Mouse (Mus musculus) CH12.LX (cell line): Measurements from ENCODE around the gene Slc44a1. TPM values are rescaled to one million over a fixed set of nuclear protein-coding genes. Genes with fewer than 3 reads are reported as not detected.

Experiments
- DNase-seq: peaks from one replicate; pipeline ENCODE4 v3.0.0-alpha.2; 2013; ENCODE audit errors: extremely low read depth
- H3K27ac ChIP-seq: 2 replicates; pipeline ENCODE4 v1.5.1; 2012; ENCODE audit warnings: low read depth, mild to moderate bottlenecking, control low read depth, moderate library complexity; ENCODE audit not compliant: insufficient read depth
- H3K27me3 ChIP-seq: replicated peaks from 2 replicates; pipeline ENCODE3; 2012; ENCODE audit warnings: inconsistent platforms
- H3K36me3 ChIP-seq, 2 experiments: replicated peaks in 1 of 2; 2 replicates each; pipeline versions ENCODE3 to v1.6.1; 2012; ENCODE audit warnings: inconsistent platforms in 1 of 2, low read length in 1 of 2, mild to moderate bottlenecking in 1 of 2, mixed read lengths in 1 of 2, moderate library complexity in 1 of 2; ENCODE audit not compliant: control insufficient read depth in 1 of 2, insufficient read depth in 1 of 2
- H3K4me1 ChIP-seq, 2 experiments: 2 replicates each; pipeline ENCODE4 v1.6.1; 2012; ENCODE audit warnings: inconsistent platforms in 1 of 2, moderate library complexity in 1 of 2; ENCODE audit not compliant: insufficient read depth in 2 of 2, control insufficient read depth in 1 of 2
- H3K4me2 ChIP-seq: 2 replicates; pipeline ENCODE4 v1.6.1; 2012; ENCODE audit warnings: low read depth, mild to moderate bottlenecking, control low read depth; ENCODE audit not compliant: poor library complexity, insufficient read depth, severe bottlenecking
- H3K4me3 ChIP-seq, 3 experiments: fragments of 150-350 bp in 1 of 3; sonication (generic) in 1 of 3; replicated peaks in 1 of 3; 2 replicates each; pipeline versions ENCODE3 to v1.5.1; 2011 to 2012; ENCODE audit warnings: low read depth in 2 of 3, low read length in 2 of 3, mild to moderate bottlenecking in 2 of 3, moderate library complexity in 2 of 3, control low read depth in 1 of 3, improper control_type of control experiment in 1 of 3, inconsistent platforms in 1 of 3, mixed read lengths in 1 of 3; ENCODE audit not compliant: poor library complexity in 1 of 3
- H3K79me2 ChIP-seq: replicated peaks from 2 replicates; pipeline ENCODE4 v1.6.1; 2012; ENCODE audit warnings: mild to moderate bottlenecking, moderate library complexity; ENCODE audit not compliant: control insufficient read depth, poor library complexity, insufficient read depth, severe bottlenecking; ENCODE audit errors: extremely low read depth
- H3K9ac ChIP-seq: 2 replicates; pipeline ENCODE4 v1.6.1; 2012; ENCODE audit warnings: low read depth, mild to moderate bottlenecking, control low read depth, moderate library complexity; ENCODE audit not compliant: insufficient read depth
- H3K9me3 ChIP-seq: replicated peaks from 2 replicates; pipeline ENCODE3; 2012; ENCODE audit warnings: low read length, inconsistent platforms, mixed read lengths
- CHD2 ChIP-seq: IDR thresholded peaks from 2 replicates; pipeline ENCODE4 v1.6.1; 2011; ENCODE audit warnings: low read length, improper control_type of control experiment
- ELF1 ChIP-seq: IDR thresholded peaks from 2 replicates; pipeline ENCODE4 v1.6.1; 2014; ENCODE audit warnings: low read depth, mild to moderate bottlenecking, inconsistent platforms, low read length, improper control_type of control experiment
- ETS1 ChIP-seq: conservative IDR thresholded peaks from 2 replicates; pipeline ENCODE4 v1.6.1; 2012; ENCODE audit warnings: low read depth, mild to moderate bottlenecking, inconsistent platforms, low read length, improper control_type of control experiment, moderate library complexity
- HCFC1 ChIP-seq: IDR thresholded peaks from 2 replicates; pipeline ENCODE4 v1.6.1; 2012; ENCODE audit warnings: low read depth, mild to moderate bottlenecking, inconsistent platforms, low read length, improper control_type of control experiment
- IRF4 ChIP-seq: IDR thresholded peaks from 2 replicates; pipeline ENCODE4 v1.6.1; 2014; ENCODE audit warnings: low read depth, mild to moderate bottlenecking, inconsistent platforms, low read length, improper control_type of control experiment
- KAT2A ChIP-seq: IDR thresholded peaks from 2 replicates; pipeline ENCODE4 v1.6.1; 2012; ENCODE audit warnings: low read length, improper control_type of control experiment, inconsistent platforms; ENCODE audit not compliant: insufficient replicate concordance
- MEF2A ChIP-seq: IDR thresholded peaks from 2 replicates; pipeline ENCODE4 v1.6.1; 2014; ENCODE audit warnings: low read depth, mild to moderate bottlenecking, inconsistent platforms, low read length, improper control_type of control experiment, borderline replicate concordance
- NELFE ChIP-seq: IDR thresholded peaks from 2 replicates; pipeline ENCODE4 v1.6.1; 2011; ENCODE audit warnings: low read depth, low read length, improper control_type of control experiment
- NRF1 ChIP-seq: IDR thresholded peaks from 2 replicates; pipeline ENCODE4 v1.6.1; 2014; ENCODE audit warnings: low read depth, mild to moderate bottlenecking, inconsistent platforms, low read length, improper control_type of control experiment, moderate library complexity
- POLR2A ChIP-seq: IDR thresholded peaks from 2 replicates; pipeline ENCODE4 v1.6.1; 2011; ENCODE audit warnings: low read depth, mild to moderate bottlenecking, improper control_type of control experiment, low read length
- RAD21 ChIP-seq: IDR thresholded peaks from 2 replicates; pipeline ENCODE4 v1.6.1; 2011; ENCODE audit warnings: low read depth, mild to moderate bottlenecking, low read length, improper control_type of control experiment, moderate library complexity
- SIN3A ChIP-seq: IDR thresholded peaks from 2 replicates; pipeline ENCODE4 v1.6.1; 2012; ENCODE audit warnings: low read length, improper control_type of control experiment, inconsistent platforms
- TCF12 ChIP-seq: IDR thresholded peaks from 2 replicates; pipeline ENCODE4 v1.6.1; 2014; ENCODE audit warnings: low read depth, mild to moderate bottlenecking, inconsistent platforms, low read length, improper control_type of control experiment
- UBTF ChIP-seq: IDR thresholded peaks from 2 replicates; pipeline ENCODE4 v1.6.1; 2012; ENCODE audit warnings: low read depth, mild to moderate bottlenecking, inconsistent platforms, low read length, improper control_type of control experiment, moderate library complexity
- USF1 ChIP-seq: IDR thresholded peaks from 2 replicates; pipeline ENCODE4 v1.6.1; 2014; ENCODE audit warnings: low read depth, mild to moderate bottlenecking, inconsistent platforms, low read length, improper control_type of control experiment
- ZC3H11A ChIP-seq: IDR thresholded peaks from 2 replicates; pipeline ENCODE4 v1.6.1; 2012; ENCODE audit warnings: low read depth, mild to moderate bottlenecking, inconsistent platforms, low read length, improper control_type of control experiment
- ZKSCAN1 ChIP-seq: IDR thresholded peaks from 2 replicates; pipeline ENCODE4 v1.6.1; 2012; ENCODE audit warnings: low read depth, inconsistent platforms, low read length, improper control_type of control experiment, borderline replicate concordance
- ZMIZ1 ChIP-seq: IDR thresholded peaks from 2 replicates; pipeline ENCODE4 v1.6.1; 2012; ENCODE audit warnings: low read depth, mild to moderate bottlenecking, inconsistent platforms, low read length, improper control_type of control experiment
- dilution Hi-C: fragments of 300-500 bp; cut with MboI; formaldehyde crosslinking; loops from 2 replicates; pipeline ENCODE4 v1.14.3; 2020; ENCODE audit warnings: low sequenced_read_pairs; ENCODE audit not compliant: extremely low pct_unique_long_range_greater_than_20kb, extremely low pct_ligation_motif_present
- in situ Hi-C: fragments of 300-500 bp; cut with MboI; formaldehyde crosslinking; loops from 3 replicates; pipeline ENCODE4 v1.14.3; 2019; ENCODE audit warnings: low sequenced_read_pairs, low pct_ligation_motif_present, low pct_unique_long_range_greater_than_20kb, mixed read lengths
- polyA plus RNA-seq: library from polyadenylated mRNA; unstranded; fragments of >175 nt; gene quantifications from 2 replicates; pipeline ENCODE4 v1.2.1, GENCODE M21; 2012; ENCODE audit warnings: low read depth; ENCODE audit not compliant: insufficient read length
- total RNA-seq, 2 experiments: library from RNA; depleted of rRNA; stranded (reverse); fragments of 300-350 nt in 1 of 2; fragments of >200 nt in 1 of 2; gene quantifications; 2 replicates each; pipeline ENCODE4 v1.2.3; 2012 to 2014

Gene Slc44a1
- total RNA-seq (2012; rRNA removed) (4.7 and 5.4 TPM in 2 replicates), total RNA-seq (2014; rRNA removed) (9.3 and 10.6 TPM in 2 replicates), polyA plus RNA-seq (6.0 and 6.6 TPM in 2 replicates)

- peak within 1 kb of the TSS; percentile 62 to 82 (median 68) for H3K4me3 ChIP-seq
- H3K9me3 ChIP-seq, result no peaks in the 10 kb centered on the region
- DNase-seq, result peak; percentile 69
- dilution Hi-C loops, result no loop called here
- peak within 1 kb of the TSS; percentile 84 for H3K4me2 ChIP-seq
- no peak within 1 kb of the TSS for H3K27ac ChIP-seq
- H3K4me1 ChIP-seq, result peaks cover 2 to 21% of the 10 kb centered on the region in 2 experiments; a peak in 3 of 4 replicates
- H3K36me3 ChIP-seq, result no peaks in the 10 kb centered on the region
- in situ Hi-C loops, result no loop called here
- H3K27me3 ChIP-seq, result peaks cover 5% of the 10 kb centered on the region
- no peaks in the 10 kb centered on the region for H3K79me2 ChIP-seq
- TF ChIP-seq ZKSCAN1 (no peak), HCFC1 (peak; percentile 54; the same call in 1 of the 2 replicates), UBTF (peak; percentile 94), ELF1 (peak; percentile 53; the same call in 1 of the 2 replicates), SIN3A (0 out of 2 replicates have a peak, but pooled peaks have one; percentile 25), ETS1 (no peak), NRF1 (peak; percentile 65; the same call in 1 of the 2 replicates), MEF2A (peak; percentile 78; the same call in 1 of the 2 replicates), IRF4 (peak; percentile 38; the same call in 1 of the 2 replicates), POLR2A (peak; percentile 85), USF1 (no peak), CHD2 (peak; percentile 11; the same call in 1 of the 2 replicates), NELFE (peak; percentile 78), TCF12 (peak; percentile 83), ZMIZ1 (peak; percentile 87)
- TF ChIP-seq, all 38 proteins: peak for 12
- H3K9ac ChIP-seq, result peak within 1 kb of the TSS; percentile 89
Measured at GRCm38 (mm10) chr4:53440010-53440815, at the start of gene Slc44a1. TSS of gene Slc44a1 (plus strand) at chr4:53440413.

- Histone ChIP-seq H3K27ac (no peak overlapping the region), H3K27me3 (no peaks in the 10 kb centered on the region), H3K9me3 (no peaks in the 10 kb centered on the region), H3K4me3 (no peak overlapping the region), H3K9ac (no peak overlapping the region), H3K4me1 (peaks cover 0 to 7% of the 10 kb centered on the region in 2 experiments; a peak in 2 of 4 replicates), H3K79me2 (no peaks in the 10 kb centered on the region), H3K4me2 (no peak overlapping the region), H3K36me3 (no peaks in the 10 kb centered on the region)
- dilution Hi-C loops (no loop called here), in situ Hi-C loops (no loop called here)
- DNase-seq, result no peak
- TF ChIP-seq ZC3H11A (no peak), RAD21 (no peak), KAT2A (no peak), CHD2 (no peak)
Measured at GRCm38 (mm10) chr4:53395002-53395401, 45.2 kb upstream of the Slc44a1 start.
